Mouse (Mus musculus) megakaryocyte progenitor cell, adult 5-6 weeks (primary cell): ENCODE measurements around the gene Rack1. TPM values are rescaled to one million over a fixed set of nuclear protein-coding genes. Genes with fewer than 3 reads are reported as not detected.

Experiments used
- ATAC-seq: replicated peaks from 2 replicates; pipeline ENCODE4 v1.8.0; 2016; ENCODE audit warnings: mild to moderate bottlenecking, moderate TSS enrichment, inconsistent platforms; ENCODE audit not compliant: poor library complexity
- total RNA-seq, 2 experiments: library from RNA; stranded (forward) in 1 of 2; stranded (reverse) in 1 of 2; fragments of 157-497, 149-512 nt in 1 of 2; fragments of 200-1000 nt in 1 of 2; gene quantifications; 2 replicates each; pipeline versions ENCODE4 v1.2.3 to v1.2.4; 2015 to 2017

The Rack1 gene
- total RNA-seq, 2 experiments from 2014 or later: 1,729 to 3,071 TPM

GRCm38 (mm10) chr11:48793184-48793583, 6.9 kb upstream of the Rack1 start:
- no peak for ATAC-seq

GRCm38 (mm10) chr11:48795221-48795620, 4.9 kb upstream of the Rack1 start:
- no peak for ATAC-seq

- no peak for ATAC-seq
Observed at GRCm38 (mm10) chr11:48796290-48796689, 3.8 kb upstream of the Rack1 start.

- no peak for ATAC-seq
Observed at GRCm38 (mm10) chr11:48797287-48797686, 2.8 kb upstream of the Rack1 start.

- ATAC-seq: no peak
Observed at GRCm38 (mm10) chr11:48798308-48798707, 1.8 kb upstream of the Rack1 start.

GRCm38 (mm10) chr11:48798984-48799920, 880 bp upstream of the Rack1 start:
- peak; percentile 1; the same call in 1 of the 2 replicates for ATAC-seq

GRCm38 (mm10) chr11:48801831-48802772, 2.0 kb downstream of the Rack1 start:
- no peak for ATAC-seq

- no peak for ATAC-seq
Observed at GRCm38 (mm10) chr11:48803988-48804387, 3.9 kb downstream of the Rack1 start.

GRCm38 (mm10) chr11:48804922-48805321, 4.8 kb downstream of the Rack1 start:
- no peak for ATAC-seq

- peak; percentile 38 for ATAC-seq
Observed at GRCm38 (mm10) chr11:48806856-48807562, 6.9 kb downstream of the Rack1 start.

GRCm38 (mm10) chr11:48807563-48808303, 7.6 kb downstream of the Rack1 start:
- peak; percentile 5; the same call in 1 of the 2 replicates for ATAC-seq

GRCm38 (mm10) chr11:48808304-48808646, 8.1 kb downstream of the Rack1 start:
- ATAC-seq: no peak

GRCm38 (mm10) chr11:48808737-48809433, 8.8 kb downstream of the Rack1 start:
- ATAC-seq: 0 out of 2 replicates have a peak, but pooled peaks have one; percentile 5

- ATAC-seq: no peak
Observed at GRCm38 (mm10) chr11:48809434-48809830, 9.3 kb downstream of the Rack1 start.

- ATAC-seq: 0 out of 2 replicates have a peak, but pooled peaks have one; percentile 9
Observed at GRCm38 (mm10) chr11:48810142-48810541, 10.0 kb downstream of the Rack1 start.

GRCm38 (mm10) chr11:48813782-48814181, 13.7 kb downstream of the Rack1 start:
- no peak for ATAC-seq

GRCm38 (mm10) chr11:48815851-48816250, 15.7 kb downstream of the Rack1 start:
- no peak for ATAC-seq

GRCm38 (mm10) chr11:48816281-48816781, 16.2 kb downstream of the Rack1 start:
- ATAC-seq: peak; percentile 14
